Mouse (Mus musculus) cerebellum, adult 11 months (tissue): ENCODE results near the gene Nt5c1a.

Experiments used
- DNase-seq: peaks from one replicate; pipeline ENCODE4 v3.0.0; 2022

The Nt5c1a gene

GRCm38 (mm10) chr4:123212330-123212729 lies 11.0 kb downstream of the Nt5c1a start:
- DNase-seq: no peak

GRCm38 (mm10) chr4:123213975-123214374 lies 12.7 kb downstream of the Nt5c1a start:
- DNase-seq: no peak

DNA sequence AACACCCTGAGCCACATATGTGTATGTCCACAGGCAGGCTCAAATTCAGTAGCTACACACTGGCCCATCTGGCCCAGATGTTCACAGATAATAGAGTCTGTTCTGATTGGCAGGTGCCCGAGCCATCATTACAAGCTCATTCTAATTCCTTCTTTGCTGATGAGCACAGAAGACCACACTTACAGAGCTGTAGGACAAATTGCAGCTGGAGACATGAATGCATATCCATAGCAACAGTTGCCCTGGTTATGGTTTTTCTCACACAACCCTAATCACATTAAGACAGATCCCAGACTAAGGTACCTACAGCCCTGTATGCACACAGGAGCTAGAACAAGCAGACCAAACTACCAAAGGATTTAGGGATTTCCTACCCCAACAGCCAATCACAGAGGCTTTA lies 14.1 kb downstream of the Nt5c1a start:
- DNase-seq: no peak

- no peak for DNase-seq
Observed at GRCm38 (mm10) chr4:123216782-123217181, 15.5 kb downstream of the Nt5c1a start.

DNA sequence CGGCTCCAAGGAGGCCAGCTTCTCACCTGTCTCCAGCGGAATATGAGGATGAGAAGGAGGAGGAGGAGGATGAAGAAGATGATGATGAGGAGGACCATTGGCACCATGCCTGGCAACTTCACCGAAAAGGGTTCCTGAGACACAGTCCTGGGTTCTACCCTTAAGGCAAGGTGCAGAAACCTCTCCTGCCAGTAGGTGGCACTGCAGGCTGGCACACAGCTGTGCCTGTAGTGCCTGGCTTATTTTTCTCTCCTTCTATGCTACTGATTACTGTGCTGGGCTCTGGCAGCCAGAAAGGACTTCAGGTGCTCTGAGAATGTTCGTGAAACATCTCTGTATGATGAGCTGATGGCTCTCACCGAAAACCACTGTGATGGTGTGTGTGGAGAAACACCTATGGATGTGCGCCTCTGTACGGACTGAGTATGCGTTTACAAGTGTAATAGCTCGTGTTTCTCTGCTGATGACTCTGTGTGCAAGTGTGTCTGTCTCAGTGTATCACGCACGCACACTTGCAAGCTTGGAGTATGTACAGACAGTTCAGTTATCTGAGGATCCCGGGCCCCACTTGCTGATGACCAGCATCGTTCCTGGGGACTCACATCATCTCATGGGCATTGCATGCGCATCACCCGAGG lies 18.5 kb downstream of the Nt5c1a start:
- DNase-seq: peak; percentile 54

- no peak for DNase-seq
Observed at GRCm38 (mm10) chr4:123220637-123221036, 19.3 kb downstream of the Nt5c1a start.

- DNase-seq: no peak
Observed at GRCm38 (mm10) chr4:123223309-123223708, 22.0 kb downstream of the Nt5c1a start.

DNA sequence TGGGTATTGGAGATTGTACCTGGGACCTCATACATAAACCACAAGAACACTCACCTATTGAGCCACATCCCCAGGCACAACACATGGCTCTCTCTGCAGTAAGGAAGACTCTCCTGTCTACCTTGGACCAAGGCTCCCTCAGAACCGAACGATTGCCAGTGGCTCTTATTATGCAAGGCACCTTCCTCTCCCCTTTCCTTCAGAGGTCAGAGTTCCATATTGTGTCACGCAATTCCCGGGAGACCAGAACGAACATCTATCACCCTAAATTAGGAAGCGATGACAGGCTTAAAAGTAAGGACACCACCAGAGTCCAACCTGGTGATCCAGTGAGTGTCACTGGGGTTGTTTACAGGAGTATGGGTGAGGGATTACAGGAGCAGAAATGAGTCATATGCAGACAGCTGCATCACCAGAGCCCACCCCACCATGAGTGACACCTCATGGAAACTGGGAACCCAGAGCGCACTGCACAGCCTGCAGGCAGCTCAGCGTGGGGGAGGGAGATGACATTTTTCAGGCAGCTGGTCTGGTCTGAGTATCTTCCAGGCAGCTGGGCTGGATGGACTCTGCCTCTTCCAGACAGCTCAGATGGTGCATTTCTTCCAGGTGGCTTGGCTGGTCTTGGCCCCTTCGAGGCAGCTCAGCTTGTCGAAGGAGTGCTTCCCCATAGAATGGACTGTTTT lies 24.6 kb downstream of the Nt5c1a start:
- DNase-seq: no peak

DNA sequence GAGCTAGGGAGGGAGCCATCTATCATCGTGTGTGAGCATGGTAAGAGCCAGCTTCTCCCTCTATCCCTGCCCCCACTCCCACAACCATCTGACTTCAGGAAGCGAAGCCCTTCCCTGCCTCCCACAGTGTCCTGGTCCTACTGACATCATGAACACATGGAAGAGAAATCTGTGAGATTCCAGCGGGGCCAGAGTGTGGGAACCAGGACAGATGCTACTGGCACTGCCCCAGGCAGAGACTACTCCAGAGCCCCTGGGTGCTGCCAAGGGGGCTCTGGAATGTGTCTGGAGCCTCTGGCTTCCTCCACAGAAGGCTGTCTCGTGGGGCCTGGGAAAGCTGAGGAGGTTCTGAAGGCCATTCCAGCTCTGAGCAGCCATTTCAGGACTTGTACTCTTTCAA lies 26.4 kb downstream of the Nt5c1a start:
- no peak for DNase-seq

DNA sequence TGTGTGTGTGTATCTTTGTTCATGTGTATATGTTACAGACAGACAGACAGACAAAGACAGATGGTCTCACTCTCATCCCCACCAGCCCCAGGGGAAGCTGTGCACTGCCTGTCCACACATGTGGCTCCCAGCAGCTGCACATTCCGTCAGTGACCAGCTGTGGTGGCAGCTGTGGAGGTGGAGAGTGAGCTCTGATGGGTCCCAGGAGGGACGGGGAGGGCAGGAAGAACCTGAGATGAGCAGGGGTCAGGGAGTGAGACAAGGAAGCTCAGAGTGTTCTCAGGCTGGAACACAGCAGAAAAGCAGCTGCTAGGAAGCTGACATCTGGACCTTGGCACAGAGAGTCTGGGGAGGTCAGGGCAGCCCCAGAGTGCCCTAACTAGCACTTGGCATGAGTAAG lies 27.0 kb downstream of the Nt5c1a start:
- no peak for DNase-seq

DNA sequence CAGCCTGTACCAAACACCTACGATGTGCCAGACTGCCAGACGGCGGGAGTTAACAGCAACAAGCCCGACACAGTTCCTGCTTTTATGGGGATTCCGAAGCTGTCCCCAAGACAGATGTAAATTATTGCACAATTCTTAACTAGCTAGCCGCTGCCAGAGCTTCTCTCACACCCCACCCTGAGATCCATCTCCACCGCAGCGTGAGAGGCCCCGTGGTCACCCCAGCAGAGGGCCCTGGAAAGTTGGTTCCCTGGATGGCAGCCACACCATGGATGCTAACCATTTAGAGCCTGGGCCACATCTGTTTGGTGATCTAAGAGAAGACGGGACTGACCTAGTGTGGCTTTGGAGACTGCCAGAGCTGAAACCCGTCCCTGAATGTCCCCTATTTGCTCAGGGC lies 27.9 kb downstream of the Nt5c1a start:
- DNase-seq: no peak

GRCm38 (mm10) chr4:123232841-123233240 lies 31.5 kb downstream of the Nt5c1a start:
- no peak for DNase-seq

- DNase-seq: no peak
Observed at GRCm38 (mm10) chr4:123233492-123234084, 32.3 kb downstream of the Nt5c1a start, which contains the start of gene Heyl. Gene Heyl, plus strand, starts transcription at chr4:123233556.

GRCm38 (mm10) chr4:123235835-123236430 lies 34.6 kb downstream of the Nt5c1a start:
- no peak for DNase-seq

DNA sequence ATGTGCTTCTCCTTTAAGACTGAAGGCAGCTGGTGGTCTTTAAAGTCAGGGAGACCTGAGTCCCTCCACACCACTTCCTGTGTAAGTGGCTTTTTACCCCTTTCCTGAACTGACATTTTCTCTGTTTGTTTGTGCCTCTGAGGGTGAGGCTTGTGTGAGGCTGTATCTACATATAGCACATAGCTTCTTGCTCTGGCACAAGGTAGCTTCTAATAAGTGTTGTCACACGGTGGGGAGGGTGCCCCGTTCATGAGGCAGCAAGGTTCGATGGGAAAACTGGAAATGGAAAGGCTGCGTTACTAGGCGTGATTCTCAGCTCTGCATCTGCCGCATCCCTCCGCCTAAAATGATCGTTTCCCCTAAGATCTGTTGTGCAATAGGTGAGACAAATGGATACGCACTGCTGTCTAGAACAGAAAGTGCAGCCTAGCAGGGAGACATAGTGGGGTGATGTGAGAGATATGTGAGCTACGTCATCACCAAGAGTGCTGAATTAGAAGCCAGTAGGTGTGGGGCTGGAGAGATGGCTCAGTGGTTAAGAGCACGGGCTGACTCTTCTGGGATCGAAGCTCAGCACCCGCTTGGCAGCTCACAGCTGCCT lies 35.2 kb downstream of the Nt5c1a start:
- no peak for DNase-seq

DNA sequence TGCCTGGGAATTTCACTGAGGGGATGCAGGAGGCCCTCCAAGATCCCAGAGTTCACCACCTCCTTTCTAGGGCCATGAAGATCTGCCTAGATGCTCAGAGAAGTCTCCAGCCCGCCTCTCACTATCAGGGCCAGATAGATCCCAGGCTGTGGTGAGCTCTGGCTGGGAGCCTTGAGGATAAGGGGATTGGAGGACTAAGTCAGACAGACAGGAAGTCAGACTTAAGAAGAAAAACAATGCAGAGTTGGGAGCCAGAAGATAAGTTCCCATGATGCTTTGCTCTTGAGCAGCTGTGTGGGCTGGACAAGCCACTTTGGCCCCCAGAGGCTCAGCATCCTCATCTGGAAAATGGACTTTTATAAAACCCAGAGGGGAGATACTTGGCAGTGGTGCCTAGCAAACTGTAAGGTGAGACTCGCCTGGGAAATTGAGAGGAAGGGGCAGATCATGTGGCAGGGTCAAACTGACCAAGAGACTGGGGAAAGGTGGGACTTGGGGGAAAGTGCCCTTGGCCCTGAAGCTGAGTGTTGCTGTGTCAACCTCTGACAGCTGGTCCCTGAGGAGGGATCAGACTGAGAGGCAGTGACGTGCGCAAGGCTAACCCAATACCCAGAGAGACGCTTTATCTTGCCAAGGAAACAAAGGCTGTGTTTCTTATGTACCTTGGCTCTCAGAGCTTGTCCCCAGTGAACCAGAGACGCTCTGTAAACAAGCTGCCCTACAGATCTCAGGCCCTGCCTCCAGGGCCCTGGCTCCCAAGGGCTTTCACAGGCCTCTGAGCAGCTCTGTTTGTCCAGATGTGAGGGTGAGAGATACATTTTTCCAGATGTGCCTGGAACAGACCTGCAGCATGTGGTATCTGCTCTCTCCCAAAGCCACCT lies 36.3 kb downstream of the Nt5c1a start:
- no peak for DNase-seq

DNA sequence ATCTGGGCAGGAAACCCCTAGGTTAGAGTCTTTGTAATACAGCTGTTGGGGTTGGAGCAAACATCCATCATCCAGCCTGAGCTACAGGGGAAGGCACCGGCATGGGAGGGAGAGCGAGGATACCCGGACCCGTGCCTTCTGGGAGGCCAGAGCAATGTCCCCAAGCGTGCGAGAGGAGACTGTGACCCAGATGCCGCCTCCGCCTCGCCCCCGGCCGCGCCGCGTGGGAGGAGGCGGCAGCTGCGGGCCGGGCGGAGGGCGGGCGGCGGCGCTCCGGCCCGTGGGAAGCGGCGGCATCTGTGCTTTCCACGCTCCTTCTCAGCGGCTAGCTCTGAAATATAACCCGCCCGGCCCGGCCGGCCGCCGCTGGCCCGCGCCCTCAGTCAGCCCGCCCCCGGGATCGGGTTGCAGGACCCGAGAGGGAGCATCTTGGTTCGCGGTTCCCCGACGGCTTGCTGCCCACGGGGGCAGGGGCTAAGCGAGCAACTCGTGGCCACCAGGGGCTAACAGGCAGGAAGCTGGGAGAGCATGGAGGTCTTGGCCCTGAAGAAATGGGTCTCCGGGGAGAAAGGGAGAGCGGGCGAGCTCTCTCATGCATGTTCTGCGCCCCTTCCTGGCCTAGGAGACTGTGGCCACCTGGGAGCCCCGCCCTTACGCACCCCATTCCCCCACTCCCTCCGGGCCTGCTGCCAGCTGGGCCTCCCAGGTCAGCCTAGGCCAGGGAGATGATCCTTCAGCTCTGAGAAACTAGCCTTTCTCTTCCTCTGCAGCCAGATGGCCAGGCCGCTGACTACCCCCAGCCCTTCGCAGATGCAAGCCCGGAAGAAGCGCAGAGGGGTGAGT lies 38.3 kb downstream of the Nt5c1a start:
- no peak for DNase-seq

- no peak for DNase-seq
Observed at GRCm38 (mm10) chr4:123246221-123246620, 44.9 kb downstream of the Nt5c1a start.

DNA sequence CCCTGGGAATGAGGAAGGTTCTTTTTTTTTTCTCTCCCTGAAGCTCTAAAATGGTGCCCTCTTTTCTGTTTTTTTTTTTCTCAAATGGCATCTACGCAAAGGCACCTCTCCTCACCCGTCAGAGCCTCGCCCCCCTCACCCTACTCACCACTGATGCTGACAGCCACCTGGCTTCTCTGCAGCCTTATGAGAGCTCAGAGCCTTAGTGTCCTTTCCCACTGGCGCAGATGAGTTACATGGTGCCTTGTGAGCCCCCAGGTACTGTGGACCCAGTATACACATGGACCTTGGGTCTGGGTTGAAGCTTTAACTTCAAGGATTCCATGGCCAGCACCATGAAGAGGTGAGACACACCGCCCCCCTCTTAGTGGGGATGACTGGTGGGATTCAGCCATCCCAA lies 45.3 kb downstream of the Nt5c1a start:
- DNase-seq: no peak

DNA sequence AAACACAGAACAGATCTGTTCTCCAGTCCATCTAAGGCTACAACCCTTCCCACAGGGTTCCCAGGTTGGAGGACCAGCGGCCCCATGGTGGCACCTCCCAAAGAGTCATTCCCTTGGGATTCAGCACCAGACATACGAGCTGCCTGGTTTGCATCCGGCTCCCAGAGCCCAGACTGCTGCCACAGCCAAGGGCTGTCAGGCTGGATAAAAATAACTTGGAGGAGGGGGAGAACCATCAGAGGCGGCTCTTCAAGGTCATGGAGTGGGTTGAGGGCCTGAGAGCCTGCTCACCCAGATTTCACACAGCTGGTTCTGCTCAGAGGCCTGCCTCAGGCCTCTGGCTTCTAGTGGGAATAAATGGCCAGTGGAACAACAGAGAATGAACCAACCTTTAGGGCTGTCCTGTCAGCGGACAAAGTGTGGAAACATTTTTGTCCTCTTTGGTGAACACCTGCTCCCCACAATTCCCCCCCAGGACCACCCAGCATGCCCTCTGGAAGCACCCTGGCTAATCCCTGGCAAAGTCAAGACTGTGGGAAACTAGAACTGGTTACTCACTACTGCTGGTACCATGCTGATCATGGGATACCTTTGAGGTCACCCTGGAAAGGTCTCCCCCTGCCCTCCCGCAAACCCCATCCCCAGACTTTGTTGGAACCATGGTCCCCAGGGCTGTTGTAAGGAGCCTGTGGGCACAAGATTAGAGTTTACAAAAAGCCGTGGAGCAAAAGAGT lies 46.0 kb downstream of the Nt5c1a start:
- DNase-seq: no peak
